Mouse (Mus musculus) MEL (cell line): ENCODE measurements around the gene Arf4. TPM values are rescaled to one million over a fixed set of nuclear protein-coding genes. Genes with fewer than 3 reads are reported as not detected.

Experiments
- DNase-seq: peaks from one replicate; pipeline ENCODE4 v3.0.0; 2011; ENCODE audit warnings: low read depth, low spot score
- H3K27ac ChIP-seq: 2 replicates; pipeline ENCODE4 v1.5.1; 2012; ENCODE audit warnings: low read depth, mild to moderate bottlenecking, control low read depth, low read length, moderate library complexity; ENCODE audit not compliant: control insufficient read depth
- H3K27me3 ChIP-seq, 2 experiments: fragments of 150-350 bp in 1 of 2; sonication (generic) in 1 of 2; 2 replicates each; pipeline ENCODE4 v1.6.1; 2012; ENCODE audit warnings: low read length in 2 of 2, mild to moderate bottlenecking in 2 of 2, improper control_type of control experiment in 1 of 2, moderate library complexity in 1 of 2; ENCODE audit not compliant: insufficient read depth in 2 of 2, control insufficient read depth in 1 of 2
- H3K36me3 ChIP-seq, 2 experiments: 2 replicates each; pipeline ENCODE4 v1.6.1; 2012 to 2014; ENCODE audit warnings: low read length in 2 of 2, improper control_type of control experiment in 1 of 2, inconsistent platforms in 1 of 2, mild to moderate bottlenecking in 1 of 2; ENCODE audit not compliant: insufficient read depth in 2 of 2, control insufficient read depth in 1 of 2
- H3K4me1 ChIP-seq, 2 experiments: fragments of 150-350 bp in 1 of 2; sonication (generic) in 1 of 2; 2 replicates each; pipeline ENCODE4 v1.6.1; 2012; ENCODE audit warnings: low read length in 2 of 2, improper control_type of control experiment in 1 of 2, mild to moderate bottlenecking in 1 of 2; ENCODE audit not compliant: insufficient read depth in 2 of 2, control insufficient read depth in 1 of 2
- H3K4me3 ChIP-seq, 2 experiments: fragments of 150-350 bp in 1 of 2; sonication (generic) in 1 of 2; 2 replicates each; pipeline ENCODE4 v1.5.1; 2012; ENCODE audit warnings: low read depth in 2 of 2, low read length in 2 of 2, mild to moderate bottlenecking in 2 of 2, moderate library complexity in 2 of 2, control low read depth in 1 of 2, improper control_type of control experiment in 1 of 2; ENCODE audit not compliant: control insufficient read depth in 1 of 2, insufficient read depth in 1 of 2
- H3K79me2 ChIP-seq: 2 replicates; pipeline ENCODE4 v1.6.1; 2012; ENCODE audit warnings: mild to moderate bottlenecking, low read length, moderate library complexity; ENCODE audit not compliant: control insufficient read depth, poor library complexity, insufficient read depth
- H3K9ac ChIP-seq: 2 replicates; pipeline ENCODE4 v1.6.1; 2012; ENCODE audit warnings: low read depth, mild to moderate bottlenecking, control low read depth, low read length, moderate library complexity; ENCODE audit not compliant: control insufficient read depth, poor library complexity, severe bottlenecking
- H3K9me3 ChIP-seq: fragments of 150-350 bp; sonication (generic); replicated peaks from 2 replicates; pipeline ENCODE4 v1.6.1; 2012; ENCODE audit warnings: mild to moderate bottlenecking, low read length, improper control_type of control experiment, moderate library complexity; ENCODE audit not compliant: insufficient read depth
- BHLHE40 ChIP-seq: IDR thresholded peaks from 2 replicates; pipeline ENCODE4 v1.6.1; 2012; ENCODE audit warnings: low read depth, mild to moderate bottlenecking, inconsistent platforms, low read length, improper control_type of control experiment, borderline replicate concordance
- CHD1 ChIP-seq: IDR thresholded peaks from 2 replicates; pipeline ENCODE4 v1.6.1; 2012; ENCODE audit warnings: low read depth, mild to moderate bottlenecking, inconsistent platforms, low read length, improper control_type of control experiment
- CHD2 ChIP-seq: IDR thresholded peaks from 2 replicates; pipeline ENCODE4 v1.6.1; 2011; ENCODE audit warnings: low read length, improper control_type of control experiment
- CTCF ChIP-seq, 3 experiments: IDR thresholded peaks in 2 of 3; conservative IDR thresholded peaks in 1 of 3; 2 replicates each; pipeline ENCODE4 v1.5.1; 2011 to 2012; ENCODE audit warnings: low read length in 3 of 3, low read depth in 2 of 3, mild to moderate bottlenecking in 2 of 3, improper control_type of control experiment in 1 of 3, inconsistent platforms in 1 of 3, mixed read lengths in 1 of 3, moderate library complexity in 1 of 3; ENCODE audit not compliant: control insufficient read depth in 1 of 3, insufficient read depth in 1 of 3, poor library complexity in 1 of 3, severe bottlenecking in 1 of 3
- ETS1 ChIP-seq: IDR thresholded peaks from 2 replicates; pipeline ENCODE4 v1.6.1; 2012; ENCODE audit warnings: low read depth, mild to moderate bottlenecking, inconsistent platforms, low read length, improper control_type of control experiment, moderate library complexity
- GABPA ChIP-seq: IDR thresholded peaks from 2 replicates; pipeline ENCODE4 v1.6.1; 2012; ENCODE audit warnings: low read depth, mild to moderate bottlenecking, inconsistent platforms, low read length, improper control_type of control experiment, moderate library complexity
- JUND ChIP-seq: IDR thresholded peaks from 2 replicates; pipeline ENCODE4 v1.6.1; 2011; ENCODE audit warnings: low read depth, mild to moderate bottlenecking, improper control_type of control experiment, low read length
- MAFK ChIP-seq: IDR thresholded peaks from 2 replicates; pipeline ENCODE4 v1.6.1; 2011; ENCODE audit warnings: low read depth, mild to moderate bottlenecking, low read length, improper control_type of control experiment, borderline replicate concordance
- MYB ChIP-seq: IDR thresholded peaks from 2 replicates; pipeline ENCODE4 v1.6.1; 2011; ENCODE audit warnings: mild to moderate bottlenecking, low read depth, low read length, improper control_type of control experiment
- MYC ChIP-seq: IDR thresholded peaks from 2 replicates; pipeline ENCODE4 v1.6.1; 2011; ENCODE audit warnings: low read depth, mild to moderate bottlenecking, low read length, improper control_type of control experiment, moderate library complexity
- NELFE ChIP-seq: IDR thresholded peaks from 2 replicates; pipeline ENCODE4 v1.6.1; 2011; ENCODE audit warnings: low read depth, low read length, improper control_type of control experiment
- POLR2A ChIP-seq, 2 experiments: IDR thresholded peaks; 2 replicates each; pipeline ENCODE4 v1.6.1; 2011 to 2012; ENCODE audit warnings: low read length in 2 of 2, mild to moderate bottlenecking in 2 of 2, control low read depth in 1 of 2, improper control_type of control experiment in 1 of 2, low read depth in 1 of 2, moderate library complexity in 1 of 2; ENCODE audit not compliant: control insufficient read depth in 1 of 2, insufficient read depth in 1 of 2, poor library complexity in 1 of 2
- RAD21 ChIP-seq: IDR thresholded peaks from 2 replicates; pipeline ENCODE4 v1.6.1; 2011; ENCODE audit warnings: mild to moderate bottlenecking, low read depth, low read length, improper control_type of control experiment
- SMC3 ChIP-seq: IDR thresholded peaks from 2 replicates; pipeline ENCODE4 v1.6.1; 2011; ENCODE audit warnings: low read depth, low read length, improper control_type of control experiment
- TAL1 ChIP-seq: IDR thresholded peaks from 2 replicates; pipeline ENCODE4 v1.6.1; 2012; ENCODE audit warnings: mild to moderate bottlenecking, inconsistent platforms, low read length, moderate library complexity, mixed read lengths
- TBP ChIP-seq: IDR thresholded peaks from 2 replicates; pipeline ENCODE4 v1.8.0; 2011; ENCODE audit warnings: low read depth, low read length, improper control_type of control experiment
- ZC3H11A ChIP-seq: IDR thresholded peaks from 2 replicates; pipeline ENCODE4 v1.6.1; 2012; ENCODE audit warnings: low read depth, mild to moderate bottlenecking, inconsistent platforms, low read length, improper control_type of control experiment
- ZKSCAN1 ChIP-seq: IDR thresholded peaks from 2 replicates; pipeline ENCODE4 v1.6.1; 2012; ENCODE audit warnings: low read depth, mild to moderate bottlenecking, inconsistent platforms, low read length, improper control_type of control experiment, moderate library complexity
- ZNF384 ChIP-seq: IDR thresholded peaks from 2 replicates; pipeline ENCODE4 v1.6.1; 2012; ENCODE audit warnings: low read depth, mild to moderate bottlenecking, inconsistent platforms, low read length, improper control_type of control experiment
- polyA plus RNA-seq, 2 experiments: library from polyadenylated mRNA; stranded (reverse) in 1 of 2; unstranded in 1 of 2; fragments of >175 nt in 1 of 2; fragments of >200 nt in 1 of 2; gene quantifications; 2 replicates each; pipeline versions ENCODE4 v1.2.1 to v1.2.4; 2012; ENCODE audit warnings: low replicate concordance in 2 of 2, low read depth in 1 of 2; ENCODE audit not compliant: insufficient read length in 2 of 2, insufficient read depth in 1 of 2, missing spikeins in 1 of 2
- total RNA-seq: library from RNA; depleted of rRNA; stranded (reverse); fragments of 300-350 nt; gene quantifications from 2 replicates; pipeline ENCODE4 v1.2.3, GENCODE M21; 2012

Arf4 gene
- total and polyA plus RNA-seq, 3 experiments: 50.9 to 87.6 TPM; not detected in 1

DNA sequence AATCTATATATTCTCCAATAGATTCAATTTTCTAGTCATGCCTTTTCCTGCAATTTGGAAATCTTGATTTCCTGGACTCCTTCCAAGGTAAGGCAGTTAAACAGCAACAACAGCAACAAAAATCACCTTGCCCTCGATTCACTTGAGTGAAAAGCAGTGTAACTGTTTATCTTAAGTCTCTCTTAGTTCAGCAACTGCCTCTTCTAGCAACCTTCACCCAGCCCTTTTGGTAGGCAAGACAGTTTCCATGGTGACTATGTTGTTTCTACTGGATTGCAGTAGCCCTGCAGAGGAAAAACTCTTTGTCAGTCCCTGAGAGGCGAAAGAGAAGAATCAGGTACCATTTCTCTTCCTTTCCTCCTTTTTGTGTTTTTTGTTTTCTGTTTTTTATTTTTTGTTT is 53.5 kb downstream of the Arf4 start:
- Histone ChIP-seq H3K9me3 (no peaks in the 10 kb centered on the region), H3K36me3 (no peaks in the 10 kb centered on the region), H3K27ac (no peak overlapping the region), H3K27me3 (peaks cover 7 to 16% of the 10 kb centered on the region in 2 experiments; a peak in 3 of 4 replicates), H3K79me2 (no peaks in the 10 kb centered on the region), H3K9ac (no peak overlapping the region), H3K4me1 (no peaks in the 10 kb centered on the region), H3K4me3 (no peak overlapping the region)
- DNase-seq: no peak
- TF ChIP-seq POLR2A (IDR thresholded peaks at IDR 0.05; ENCODE audit: control insufficient read depth in 1 of 2, insufficient read depth in 1 of 2, low read depth in 1 of 2, low read length in 2 of 2, poor library complexity in 1 of 2) (no peak), CHD1 (no peak), CTCF (IDR thresholded peaks at IDR 0.05 in 2 of 3, conservative IDR thresholded peaks at IDR 0.05 in 1 of 3; ENCODE audit: control insufficient read depth in 1 of 3, insufficient read depth in 1 of 3, low read depth in 2 of 3, low read length in 3 of 3, poor library complexity in 1 of 3, severe bottlenecking in 1 of 3) (no peak), MAFK (no peak)

DNA sequence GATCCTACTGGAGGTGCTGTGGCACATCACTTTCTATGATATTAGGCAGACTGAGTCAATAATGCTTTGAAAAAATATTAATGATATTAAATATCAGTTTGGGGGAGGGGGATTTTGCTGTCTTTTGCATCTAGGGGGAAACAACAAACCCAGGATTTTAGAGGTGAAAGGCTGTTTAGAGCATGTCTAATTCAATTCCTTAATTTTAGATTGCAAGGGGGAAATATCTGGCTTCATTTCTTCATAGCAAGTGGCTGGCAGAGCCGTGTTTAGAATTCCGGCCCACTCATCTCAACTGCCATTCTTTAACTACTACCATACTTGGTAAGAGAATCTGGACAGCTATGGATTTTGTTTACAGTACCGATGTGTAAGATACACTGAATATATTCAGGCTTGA is 55.1 kb downstream of the Arf4 start, which contains the start of gene Dnah12:
Gene Dnah12, plus strand, starts transcription at position 301 of the 400 bp plus-strand sequence.
- no peak within 1 kb of the TSS for H3K27ac ChIP-seq
- no peaks in the 10 kb centered on the region for H3K79me2 ChIP-seq
- peaks cover 9 to 12% of the 10 kb centered on the region in 2 experiments for H3K27me3 ChIP-seq
- no peak within 1 kb of the TSS for H3K4me3 ChIP-seq
- H3K4me1 ChIP-seq: no peaks in the 10 kb centered on the region
- no peaks in the 10 kb centered on the region for H3K9me3 ChIP-seq
- TF ChIP-seq JUND: no peak
- DNase-seq: no peak
- no peak within 1 kb of the TSS for H3K9ac ChIP-seq
- no peaks in the 10 kb centered on the region for H3K36me3 ChIP-seq

DNA sequence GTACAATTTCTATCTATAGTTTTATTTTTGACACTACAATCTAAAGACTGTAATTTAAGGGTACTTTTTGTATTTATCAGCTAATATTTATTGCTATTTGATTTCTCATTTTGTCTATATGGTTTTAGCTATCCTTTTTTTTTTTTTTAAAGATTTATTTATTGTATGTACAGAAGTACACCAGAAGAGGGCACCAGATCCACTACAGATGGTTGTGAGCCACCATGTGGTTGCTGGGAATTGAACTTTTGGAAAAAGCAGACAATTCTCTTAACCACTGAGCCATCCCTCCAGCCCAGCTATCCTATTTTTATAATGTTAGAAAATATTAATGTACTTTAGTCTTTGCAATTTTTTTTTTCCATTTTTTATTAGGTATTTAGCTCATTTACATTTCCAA is 60.0 kb downstream of the Arf4 start:
- H3K4me3 ChIP-seq: no peak overlapping the region

More for the DNA sequence above, 60.0 kb downstream of the Arf4 start:
- no peaks in the 10 kb centered on the region for H3K4me1 ChIP-seq
- H3K9ac ChIP-seq: no peak overlapping the region
- H3K36me3 ChIP-seq: no peaks in the 10 kb centered on the region
- H3K9me3 ChIP-seq: no peaks in the 10 kb centered on the region
- H3K27me3 ChIP-seq: peaks cover 6% of the 10 kb centered on the region in 2 experiments
- TF ChIP-seq MYC: peak; percentile 92
- peak; percentile 81 for TF ChIP-seq SMC3
- TF ChIP-seq BHLHE40: no peak
- no peak for TF ChIP-seq MYB
- no peak for TF ChIP-seq JUND
- TF ChIP-seq NELFE: no peak
- no peak for TF ChIP-seq TBP
- TF ChIP-seq ZC3H11A: peak; percentile 85
- no peak for TF ChIP-seq CHD2
- peak; percentile 78 for TF ChIP-seq RAD21
- TF ChIP-seq GABPA: no peak
- peak; percentile 95 for TF ChIP-seq ZNF384
- TF ChIP-seq ZKSCAN1: no peak
- TF ChIP-seq CTCF (IDR thresholded peaks at IDR 0.05 in 2 of 3, conservative IDR thresholded peaks at IDR 0.05 in 1 of 3; ENCODE audit: control insufficient read depth in 1 of 3, insufficient read depth in 1 of 3, low read depth in 2 of 3, low read length in 3 of 3, poor library complexity in 1 of 3, severe bottlenecking in 1 of 3): peak in 2 of 3 experiments; percentile 49 to 78; a peak in 5 of 6 replicates
- TF ChIP-seq TAL1: no peak
- TF ChIP-seq ETS1: no peak
- no peaks in the 10 kb centered on the region for H3K79me2 ChIP-seq
- no peak overlapping the region for H3K27ac ChIP-seq
- peak; percentile 71 for DNase-seq
